Mouse (Mus musculus) small intestine, adult 2 months (tissue): ENCODE data around the gene Rfxank. TPM values are rescaled to one million over a fixed set of nuclear protein-coding genes. Genes with fewer than 3 reads are reported as not detected.

ENCODE experiments used
- H3K27ac ChIP-seq: fragments of 200-500 bp; 2 replicates; pipeline ENCODE4 v1.5.1; 2012; ENCODE audit warnings: low read depth, low read length, control low read depth, inconsistent platforms; ENCODE audit not compliant: insufficient read depth
- H3K27me3 ChIP-seq: fragments of 200-500 bp; 2 replicates; pipeline ENCODE4 v1.6.1; 2012; ENCODE audit warnings: mild to moderate bottlenecking, moderate library complexity, low read length, inconsistent platforms; ENCODE audit not compliant: control insufficient read depth, insufficient read depth
- H3K36me3 ChIP-seq: fragments of 200-500 bp; 2 replicates; pipeline ENCODE4 v1.6.1; 2012; ENCODE audit warnings: mild to moderate bottlenecking, low read length, control low read depth, inconsistent platforms; ENCODE audit not compliant: control insufficient read depth, insufficient read depth
- H3K4me1 ChIP-seq: fragments of 200-500 bp; 2 replicates; pipeline ENCODE4 v1.6.1; 2012; ENCODE audit warnings: low read length, inconsistent platforms, mixed read lengths; ENCODE audit not compliant: control insufficient read depth, insufficient read depth, insufficient read length
- H3K4me3 ChIP-seq: fragments of 200-500 bp; 2 replicates; pipeline ENCODE4 v1.5.1; 2012; ENCODE audit warnings: low read depth, mild to moderate bottlenecking, control low read depth, inconsistent platforms, low read length, moderate library complexity
- CTCF ChIP-seq: fragments of 200-500 bp; IDR thresholded peaks from 2 replicates; pipeline ENCODE4 v1.5.1; 2012; ENCODE audit warnings: low read depth, mild to moderate bottlenecking, control low read depth, inconsistent platforms, low read length, moderate library complexity, mixed read lengths; ENCODE audit not compliant: insufficient replicate concordance, insufficient read length; ENCODE audit errors: extremely low read depth
- POLR2A ChIP-seq: fragments of 200-500 bp; IDR thresholded peaks from 2 replicates; pipeline ENCODE4 v1.6.1; 2012; ENCODE audit warnings: low read depth, mild to moderate bottlenecking, control low read depth, inconsistent platforms, low read length, moderate library complexity
- WGBS: fragments of 180-500 bp; shearing (Covaris S2); methylation state at CpG from one replicate; pipeline ENCODE4 v1.1.7; 2018; 5-methylcytosine and 5-hydroxymethylcytosine counted together
- polyA plus RNA-seq: library from polyadenylated mRNA; depleted of rRNA; stranded (reverse); fragments of >200 nt; gene quantifications from 2 replicates; pipeline ENCODE4 v1.2.3, GENCODE M21; 2012; rRNA removed

The Rfxank gene
- polyA plus RNA-seq, 1 experiment = 44.9 TPM

DNA sequence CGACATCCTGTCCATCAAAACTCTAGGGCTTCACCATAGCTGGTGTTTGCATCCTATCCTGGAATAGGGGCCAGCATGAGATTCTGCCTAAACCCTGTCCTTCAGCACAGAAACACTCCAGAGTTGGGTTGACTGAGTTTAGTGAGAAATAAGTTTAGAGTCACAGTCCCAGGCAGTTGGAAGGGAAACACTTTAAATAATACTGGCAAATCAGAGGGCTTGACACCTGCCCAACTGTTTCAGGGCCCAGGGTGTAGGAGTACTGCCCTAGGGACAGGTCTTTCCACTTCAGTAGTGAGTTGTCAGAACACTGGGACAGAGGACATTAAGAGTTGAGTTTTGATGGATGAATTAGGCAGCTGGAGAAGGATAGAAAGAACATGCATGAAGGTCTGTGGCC lies 52.8 kb downstream of the Rfxank start:
- Histone ChIP-seq H3K4me3 (no peak overlapping the region), H3K27ac (no peak overlapping the region), H3K4me1 (peaks cover 21% of the 10 kb centered on the region), H3K36me3 (no peaks in the 10 kb centered on the region), H3K27me3 (peaks cover 53% of the 10 kb centered on the region)
- no peak for TF ChIP-seq POLR2A
- no peak for TF ChIP-seq CTCF
- WGBS = 39% methylated on average over 1 of the region's 1 CpGs

DNA sequence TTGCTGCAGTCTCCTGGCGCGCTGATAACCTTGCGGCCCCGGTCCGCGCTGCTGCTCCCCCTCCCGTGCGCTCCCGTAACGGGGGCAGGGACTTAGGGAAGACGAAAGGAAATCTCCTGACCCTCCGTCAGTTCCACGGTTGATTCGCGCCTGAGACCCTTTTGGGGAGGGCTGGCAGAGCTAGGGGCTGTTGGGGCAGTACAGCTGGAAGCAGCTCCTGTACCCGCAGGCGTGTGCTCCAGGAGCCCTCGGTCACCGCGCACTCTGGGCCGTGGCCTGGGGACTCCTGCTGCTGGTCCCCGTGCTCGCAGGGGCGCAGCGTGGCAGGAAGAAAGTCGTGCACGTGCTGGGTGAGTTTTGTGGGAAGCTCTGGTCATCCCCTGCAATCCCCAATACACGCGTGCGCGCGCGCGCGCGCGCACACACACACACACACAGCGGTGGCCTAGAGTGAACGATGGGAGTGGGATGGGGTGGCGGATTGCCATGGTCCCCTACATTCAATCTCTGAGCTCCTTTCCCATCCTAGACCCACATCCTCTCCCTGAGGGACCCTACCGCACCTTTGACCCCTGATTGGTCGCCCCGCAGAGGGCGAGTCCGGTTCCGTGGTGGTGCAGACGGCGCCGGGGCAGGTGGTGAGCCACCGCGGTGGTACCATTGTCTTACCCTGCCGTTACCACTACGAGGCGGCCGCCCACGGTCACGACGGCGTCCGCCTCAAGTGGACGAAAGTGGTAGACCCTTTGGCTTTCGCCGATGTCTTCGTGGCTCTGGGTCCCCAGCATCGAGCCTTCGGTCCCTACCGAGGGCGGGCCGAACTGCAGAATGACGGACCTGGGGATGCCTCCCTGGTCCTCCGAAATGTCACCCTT lies 54.5 kb downstream of the Rfxank start:
- peaks cover 6% of the 10 kb centered on the region for H3K36me3 ChIP-seq
- H3K27ac ChIP-seq = no peak overlapping the region
- peaks cover 21% of the 10 kb centered on the region for H3K4me1 ChIP-seq
- peak overlapping the region; percentile 61 for H3K4me3 ChIP-seq
- WGBS = 3% methylated on average over 71 of the region's 71 CpGs
- H3K27me3 ChIP-seq = peaks cover 45% of the 10 kb centered on the region
- TF ChIP-seq CTCF (no peak), POLR2A (no peak)

DNA sequence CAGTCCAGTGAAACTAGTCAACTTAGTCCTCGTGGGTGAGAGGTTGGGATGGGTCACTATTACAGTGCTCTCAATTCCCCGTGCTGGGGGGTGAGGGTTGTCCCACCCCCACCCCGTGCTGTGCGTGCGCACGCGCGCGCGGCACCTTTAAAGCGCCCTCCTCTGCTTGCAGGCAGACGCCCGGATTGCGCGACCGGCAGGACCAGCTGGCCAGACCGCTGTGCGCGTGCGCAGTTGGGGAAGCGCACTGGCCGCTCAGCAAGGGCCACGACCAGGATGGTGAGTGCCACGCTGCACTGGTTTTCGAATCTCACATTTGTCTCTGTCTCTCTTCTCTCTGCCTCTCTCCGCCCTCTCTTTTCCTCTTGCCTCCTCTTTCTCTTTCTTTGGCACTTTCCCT lies 55.7 kb downstream of the Rfxank start, which contains the start of gene Hapln4:
Hapln4 (plus strand) TSS at position 173 of the 400 bp plus-strand sequence.
- 1% methylated on average over 26 of the region's 26 CpGs for WGBS
- peak within 1 kb of the TSS; percentile 61 for H3K4me3 ChIP-seq
- peaks cover 36% of the 10 kb centered on the region for H3K27me3 ChIP-seq
- H3K36me3 ChIP-seq = peaks cover 16% of the 10 kb centered on the region
- no peak within 1 kb of the TSS for H3K27ac ChIP-seq
- peaks cover 20% of the 10 kb centered on the region for H3K4me1 ChIP-seq
- no peak for TF ChIP-seq POLR2A
- no peak for TF ChIP-seq CTCF

DNA sequence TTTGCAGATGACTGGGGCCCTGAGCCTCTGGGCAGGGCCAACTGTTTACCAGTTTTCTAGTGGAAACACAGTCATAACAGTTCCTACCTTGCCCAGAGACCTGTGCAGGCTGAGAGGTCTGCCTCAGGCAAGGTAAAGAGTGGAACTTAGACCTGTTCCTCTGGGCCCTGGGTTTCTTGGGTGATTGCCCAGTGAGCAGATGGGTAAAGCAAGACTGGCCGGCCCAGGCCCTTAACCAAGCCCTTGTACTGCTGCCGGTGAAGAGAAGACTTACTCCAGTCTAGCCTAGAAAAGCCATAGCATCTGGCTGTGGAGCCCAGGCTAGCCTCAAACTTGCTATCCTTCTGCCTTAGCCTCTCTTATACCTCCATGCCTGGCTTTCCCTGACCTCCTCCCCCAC lies 57.0 kb downstream of the Rfxank start:
- no peak for TF ChIP-seq POLR2A
- TF ChIP-seq CTCF = no peak
- H3K4me1 ChIP-seq = peaks cover 14% of the 10 kb centered on the region
- H3K4me3 ChIP-seq = no peak overlapping the region
- H3K36me3 ChIP-seq = peaks cover 27% of the 10 kb centered on the region
- WGBS = 79% methylated on average over 2 of the region's 2 CpGs
- peaks cover 24% of the 10 kb centered on the region for H3K27me3 ChIP-seq
- no peak overlapping the region for H3K27ac ChIP-seq

Other genes with a start within 250 kb of the Rfxank start
- gene Tssk6, start 237.0 kb downstream of the Rfxank start, polyA plus RNA-seq = 0.98 and 1.9 TPM in 2 replicates
- gene Ndufa13, start 236.6 kb downstream of the Rfxank start, polyA plus RNA-seq = 88.6 and 149 TPM in 2 replicates
- gene Yjefn3, start 236.4 kb downstream of the Rfxank start, polyA plus RNA-seq = 4.6 and 4.8 TPM in 2 replicates
- gene Gatad2a, start 142.8 kb downstream of the Rfxank start, polyA plus RNA-seq = 46.0 and 101 TPM in 2 replicates
- gene Mau2, start 96.4 kb downstream of the Rfxank start, polyA plus RNA-seq = 63.2 and 107 TPM in 2 replicates
- gene Sugp1, start 96.3 kb downstream of the Rfxank start, polyA plus RNA-seq = 6.9 and 10.4 TPM in 2 replicates
- 608 and 1,607 TPM in 2 replicates for gene Tm6sf2, start 66.2 kb downstream of the Rfxank start, polyA plus RNA-seq
- gene Hapln4, start 55.7 kb downstream of the Rfxank start, polyA plus RNA-seq = 0.53 and 2.5 TPM in 2 replicates
- gene Ncan, start 18.3 kb downstream of the Rfxank start, polyA plus RNA-seq = 0.04 TPM in 1 of 2 replicates, not detected in the other
- 4.9 and 9.2 TPM in 2 replicates for gene Nr2c2ap, start 7.8 kb downstream of the Rfxank start, polyA plus RNA-seq
- 43.3 and 83.7 TPM in 2 replicates for gene Borcs8, start 345 bp upstream of the Rfxank start, polyA plus RNA-seq
- 1.6 and 5.3 TPM in 2 replicates for gene Mef2b, start 557 bp upstream of the Rfxank start, polyA plus RNA-seq
- 66.9 and 89.5 TPM in 2 replicates for gene Tmem161a, start 33.2 kb upstream of the Rfxank start, polyA plus RNA-seq
- gene Slc25a42, start 73.2 kb upstream of the Rfxank start, polyA plus RNA-seq = 16.7 and 23.2 TPM in 2 replicates
- gene Sugp2, start 95.1 kb upstream of the Rfxank start, polyA plus RNA-seq = 8.5 and 23.4 TPM in 2 replicates
- 11.6 and 17.9 TPM in 2 replicates for gene Armc6, start 95.3 kb upstream of the Rfxank start, polyA plus RNA-seq
- gene Homer3, start 143.7 kb upstream of the Rfxank start, polyA plus RNA-seq = 4.8 and 9.4 TPM in 2 replicates
- 31.7 and 49.4 TPM in 2 replicates for gene Ddx49, start 163.3 kb upstream of the Rfxank start, polyA plus RNA-seq
- 466 and 753 TPM in 2 replicates for gene Cope, start 163.4 kb upstream of the Rfxank start, polyA plus RNA-seq
- 0.27 and 0.89 TPM in 2 replicates for gene Cers1, start 176.6 kb upstream of the Rfxank start, polyA plus RNA-seq
- gene Gdf1, start 190.7 kb upstream of the Rfxank start, polyA plus RNA-seq = 1.1 and 1.6 TPM in 2 replicates
- gene Upf1, start 214.1 kb upstream of the Rfxank start, polyA plus RNA-seq = 29.1 and 43.8 TPM in 2 replicates
- gene Comp, start 234.4 kb upstream of the Rfxank start, polyA plus RNA-seq = 0.13 and 1.2 TPM in 2 replicates